Mouse (Mus musculus) embryonic facial prominence, embryonic 11.5 days (tissue): ENCODE results near the gene Rsph10b. TPM values are rescaled to one million over a fixed set of nuclear protein-coding genes. Genes with fewer than 3 reads are reported as not detected.

Experiments
- polyA plus RNA-seq: library from polyadenylated mRNA; unstranded; fragments of >200 nt; fragmentation: Nextera tagmentation; extraction: Ambion mirVana; gene quantifications from 2 replicates; pipeline ENCODE4 v1.2.1, GENCODE M21; 2014

Gene Rsph10b
- polyA plus RNA-seq, 1 experiment from 2014 or later, result 0.42 TPM

Other genes starting within 250 kb of the Rsph10b start
- gene Usp42, start 200.8 kb upstream of the Rsph10b start, polyA plus RNA-seq, result 27.8 and 31.0 TPM in 2 replicates
- gene Eif2ak1, start 115.2 kb upstream of the Rsph10b start, polyA plus RNA-seq, result 54.2 and 56.4 TPM in 2 replicates
- 0.22 TPM in 1 of 2 replicates, not detected in the other for gene Ankrd61, start 35.4 kb upstream of the Rsph10b start, polyA plus RNA-seq
- gene Aimp2, start 23.2 kb upstream of the Rsph10b start, polyA plus RNA-seq, result 105 and 111 TPM in 2 replicates
- gene Pms2, start 23.1 kb upstream of the Rsph10b start, polyA plus RNA-seq, result 34.3 and 40.0 TPM in 2 replicates
- gene Gm42421, start 4.9 kb upstream of the Rsph10b start, polyA plus RNA-seq, result 0.53 and 0.81 TPM in 2 replicates
- 110 and 117 TPM in 2 replicates for gene Ccz1, start 81.8 kb downstream of the Rsph10b start, polyA plus RNA-seq
- gene Ocm, start 93.6 kb downstream of the Rsph10b start, polyA plus RNA-seq, result not detected in 2 replicates
- gene Lmtk2, start 167.4 kb downstream of the Rsph10b start, polyA plus RNA-seq, result 3.7 and 4.5 TPM in 2 replicates